Mouse (Mus musculus): Measurements from ENCODE around the gene Mpp2. TPM values are rescaled to one million over a fixed set of nuclear protein-coding genes. Genes with fewer than 3 reads are reported as not detected.

The Mpp2 gene
- polyA plus RNA-seq, 2 experiments, result 7.4 to 11.9 TPM

- peaks cover 0 to 1% of the 10 kb centered on the region in 2 experiments; a peak in 1 of 4 replicates for H3K4me1 ChIP-seq (replicated peaks; ENCODE audit: control insufficient read depth in 2 of 2, insufficient read depth in 2 of 2, low read length in 1 of 2)
- DNase-seq (ENCODE audit: low read depth in 3 of 3, low spot score in 3 of 3), result no peak
- H3K27me3 ChIP-seq (ENCODE audit: control insufficient read depth, insufficient read depth, low read length), result no peaks in the 10 kb centered on the region
- H3K9me3 ChIP-seq (ENCODE audit: control insufficient read depth, low read length), result no peaks in the 10 kb centered on the region
- H3K36me3 ChIP-seq (replicated peaks; ENCODE audit: control insufficient read depth, insufficient read depth, low read depth), result no peaks in the 10 kb centered on the region
- TF ChIP-seq EP300 (IDR thresholded peaks at IDR 0.05; ENCODE audit: low read depth) (no peak), CTCF (IDR thresholded peaks at IDR 0.05; ENCODE audit: low read depth) (no peak)
- no peak overlapping the region for H3K27ac ChIP-seq
- H3K4me3 ChIP-seq (ENCODE audit: insufficient read depth in 1 of 2, low read depth in 2 of 2, low read length in 2 of 2), result no peak overlapping the region
- no peak overlapping the region for H3K9ac ChIP-seq (replicated peaks)
- H3K4me2 ChIP-seq (ENCODE audit: low read depth), result no peak overlapping the region
- ATAC-seq (ENCODE audit: insufficient read depth), result no peak
- WGBS (ENCODE audit: insufficient replicate concordance), result 71% methylated on average over 8 of the region's 8 CpGs
Measured at GRCm38 (mm10) chr11:102034887-102035286, 53.4 kb downstream of the Mpp2 start.

- H3K27ac ChIP-seq, result no peak overlapping the region
- no peak overlapping the region for H3K4me3 ChIP-seq (ENCODE audit: insufficient read depth in 1 of 2, low read depth in 2 of 2, low read length in 2 of 2)
- DNase-seq (ENCODE audit: low read depth in 3 of 3, low spot score in 3 of 3) (no peak), ATAC-seq (ENCODE audit: insufficient read depth) (no peak)
- TF ChIP-seq CTCF (IDR thresholded peaks at IDR 0.05; ENCODE audit: low read depth), result no peak
- TF ChIP-seq EP300 (IDR thresholded peaks at IDR 0.05; ENCODE audit: low read depth), result no peak
- H3K4me2 ChIP-seq (ENCODE audit: low read depth), result no peak overlapping the region
- no peak overlapping the region for H3K9ac ChIP-seq (replicated peaks)
- peaks cover 2% of the 10 kb centered on the region for H3K27me3 ChIP-seq (ENCODE audit: control insufficient read depth, insufficient read depth, low read length)
- H3K4me1 ChIP-seq (replicated peaks; ENCODE audit: control insufficient read depth in 2 of 2, insufficient read depth in 2 of 2, low read length in 1 of 2), result peaks cover 6 to 7% of the 10 kb centered on the region in 2 experiments; a peak in 3 of 4 replicates
- WGBS (ENCODE audit: insufficient replicate concordance), result 70% methylated on average over 12 of the region's 12 CpGs
- no peaks in the 10 kb centered on the region for H3K36me3 ChIP-seq (replicated peaks; ENCODE audit: control insufficient read depth, insufficient read depth, low read depth)
- H3K9me3 ChIP-seq (ENCODE audit: control insufficient read depth, low read length), result no peaks in the 10 kb centered on the region
Measured at GRCm38 (mm10) chr11:102033055-102033591, 55.2 kb downstream of the Mpp2 start.

GRCm38 (mm10) chr11:102031149-102031548 is 57.2 kb downstream of the Mpp2 start:
- H3K27ac ChIP-seq, result no peak overlapping the region
- no peak overlapping the region for H3K4me2 ChIP-seq (ENCODE audit: low read depth)
- H3K36me3 ChIP-seq (replicated peaks; ENCODE audit: control insufficient read depth, insufficient read depth, low read depth), result no peaks in the 10 kb centered on the region
- DNase-seq (ENCODE audit: low read depth in 3 of 3, low spot score in 3 of 3), result no peak
- H3K9ac ChIP-seq (replicated peaks), result no peak overlapping the region
- ATAC-seq (ENCODE audit: insufficient read depth), result no peak
- no peak for TF ChIP-seq CTCF (IDR thresholded peaks at IDR 0.05; ENCODE audit: low read depth)
- no peak for TF ChIP-seq EP300 (IDR thresholded peaks at IDR 0.05; ENCODE audit: low read depth)
- peaks cover 21% of the 10 kb centered on the region for H3K27me3 ChIP-seq (ENCODE audit: control insufficient read depth, insufficient read depth, low read length)
- WGBS (ENCODE audit: insufficient replicate concordance), result 70% methylated on average over 7 of the region's 7 CpGs
- H3K4me3 ChIP-seq (ENCODE audit: insufficient read depth in 1 of 2, low read depth in 2 of 2, low read length in 2 of 2), result no peak overlapping the region
- H3K9me3 ChIP-seq (ENCODE audit: control insufficient read depth, low read length), result no peaks in the 10 kb centered on the region
- H3K4me1 ChIP-seq (replicated peaks; ENCODE audit: control insufficient read depth in 2 of 2, insufficient read depth in 2 of 2, low read length in 1 of 2), result peaks cover 6 to 7% of the 10 kb centered on the region in 2 experiments; a peak in 3 of 4 replicates

- Histone ChIP-seq H3K9me3 (ENCODE audit: control insufficient read depth, low read length) (no peaks in the 10 kb centered on the region), H3K27ac (no peak overlapping the region), H3K4me3 (ENCODE audit: insufficient read depth in 1 of 2, low read depth in 2 of 2, low read length in 2 of 2) (no peak overlapping the region), H3K9ac (replicated peaks) (no peak overlapping the region), H3K4me2 (ENCODE audit: low read depth) (no peak overlapping the region), H3K36me3 (replicated peaks; ENCODE audit: control insufficient read depth, insufficient read depth, low read depth) (no peaks in the 10 kb centered on the region), H3K4me1 (replicated peaks; ENCODE audit: control insufficient read depth in 2 of 2, insufficient read depth in 2 of 2, low read length in 1 of 2) (peaks cover 6 to 7% of the 10 kb centered on the region in 2 experiments; a peak in 3 of 4 replicates), H3K27me3 (ENCODE audit: control insufficient read depth, insufficient read depth, low read length) (peaks cover 33% of the 10 kb centered on the region)
- TF ChIP-seq EP300 (IDR thresholded peaks at IDR 0.05; ENCODE audit: low read depth) (no peak), CTCF (IDR thresholded peaks at IDR 0.05; ENCODE audit: low read depth) (peak; percentile 21)
- DNase-seq (ENCODE audit: low read depth in 3 of 3, low spot score in 3 of 3) (no peak), ATAC-seq (ENCODE audit: insufficient read depth) (no peak)
- WGBS (ENCODE audit: insufficient replicate concordance), result 38% methylated on average over 7 of the region's 7 CpGs
Measured at GRCm38 (mm10) chr11:102029966-102030365, 58.3 kb downstream of the Mpp2 start.

- TF ChIP-seq EP300 (IDR thresholded peaks at IDR 0.05; ENCODE audit: low read depth), result peak; percentile 59
- TF ChIP-seq CTCF (IDR thresholded peaks at IDR 0.05; ENCODE audit: low read depth), result no peak
- no peaks in the 10 kb centered on the region for H3K36me3 ChIP-seq (replicated peaks; ENCODE audit: control insufficient read depth, insufficient read depth, low read depth)
- H3K4me3 ChIP-seq (ENCODE audit: insufficient read depth in 1 of 2, low read depth in 2 of 2, low read length in 2 of 2), result no peak overlapping the region
- H3K4me2 ChIP-seq (ENCODE audit: low read depth), result no peak overlapping the region
- WGBS (ENCODE audit: insufficient replicate concordance), result 30% methylated on average over 4 of the region's 4 CpGs
- H3K9me3 ChIP-seq (ENCODE audit: control insufficient read depth, low read length), result no peaks in the 10 kb centered on the region
- no peak overlapping the region for H3K27ac ChIP-seq
- peaks cover 6 to 7% of the 10 kb centered on the region in 2 experiments; a peak in 3 of 4 replicates for H3K4me1 ChIP-seq (replicated peaks; ENCODE audit: control insufficient read depth in 2 of 2, insufficient read depth in 2 of 2, low read length in 1 of 2)
- peaks cover 35% of the 10 kb centered on the region for H3K27me3 ChIP-seq (ENCODE audit: control insufficient read depth, insufficient read depth, low read length)
- DNase-seq (ENCODE audit: low read depth in 3 of 3, low spot score in 3 of 3), result no peak
- no peak overlapping the region for H3K9ac ChIP-seq (replicated peaks)
- no peak for ATAC-seq (ENCODE audit: insufficient read depth)
Measured at GRCm38 (mm10) chr11:102029304-102029703, 59.0 kb downstream of the Mpp2 start.
